Mouse (Mus musculus) adrenal gland, postnatal 14 days (tissue): ENCODE data around the gene Psmc2. TPM values are rescaled to one million over a fixed set of nuclear protein-coding genes. Genes with fewer than 3 reads are reported as not detected.
A peak's percentile ranks its signal among the peaks of the same experiment; 100 is the strongest.

Experiments
- DNase-seq: peaks from one replicate; pipeline ENCODE4 v3.0.0; 2021; ENCODE audit warnings: mixed read lengths
- total RNA-seq: library from RNA; stranded (reverse); gene quantifications from 2 replicates; pipeline ENCODE4 v1.2.3, GENCODE M21; 2021

Gene Psmc2
- total RNA-seq, 1 experiment from 2014 or later: 126 TPM

DNA sequence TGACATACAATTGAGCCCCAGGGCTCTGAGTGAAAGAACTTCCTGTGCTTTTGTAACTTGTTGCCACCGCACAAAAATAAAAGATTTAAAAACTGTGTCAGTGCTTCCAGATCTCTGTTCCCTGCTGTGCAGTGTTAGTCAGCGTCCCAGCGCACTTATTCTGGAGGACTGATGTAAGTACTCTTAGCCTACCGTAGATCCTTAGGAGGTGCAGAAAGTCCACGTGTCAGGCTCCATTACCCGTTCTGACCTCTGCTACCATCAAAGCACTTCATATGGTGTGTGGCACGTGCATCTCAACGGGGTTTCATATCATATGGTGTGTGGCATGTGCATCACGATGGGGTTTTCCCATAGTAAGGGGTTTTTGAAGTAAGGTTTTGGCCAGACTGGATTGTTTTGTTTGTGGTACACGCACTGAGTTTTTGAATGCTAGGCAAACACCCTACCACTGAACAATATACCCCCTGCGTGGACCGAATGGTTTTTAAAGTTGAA, 18.7 kb downstream of the Psmc2 start:
- DNase-seq: no peak

DNA sequence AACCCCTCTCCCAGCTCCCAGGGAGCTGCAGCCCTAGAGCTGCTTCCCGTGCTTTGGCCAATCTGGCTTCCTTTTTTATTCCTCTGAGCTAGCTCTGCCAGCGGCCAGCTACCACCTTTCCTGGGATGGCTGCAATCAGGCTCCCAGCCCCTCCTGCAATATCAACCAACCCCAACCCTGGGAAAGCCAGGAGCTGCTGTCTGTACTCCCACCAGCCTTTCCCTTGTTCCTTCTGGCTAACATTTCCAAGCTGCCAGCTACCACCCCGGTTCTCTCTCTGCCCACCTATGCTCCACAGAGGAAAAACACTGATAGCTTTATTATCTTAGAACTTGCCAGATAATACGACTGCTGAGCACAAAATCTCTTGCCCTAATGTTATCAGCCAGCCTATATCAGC, 19.8 kb downstream of the Psmc2 start:
- no peak for DNase-seq

DNA sequence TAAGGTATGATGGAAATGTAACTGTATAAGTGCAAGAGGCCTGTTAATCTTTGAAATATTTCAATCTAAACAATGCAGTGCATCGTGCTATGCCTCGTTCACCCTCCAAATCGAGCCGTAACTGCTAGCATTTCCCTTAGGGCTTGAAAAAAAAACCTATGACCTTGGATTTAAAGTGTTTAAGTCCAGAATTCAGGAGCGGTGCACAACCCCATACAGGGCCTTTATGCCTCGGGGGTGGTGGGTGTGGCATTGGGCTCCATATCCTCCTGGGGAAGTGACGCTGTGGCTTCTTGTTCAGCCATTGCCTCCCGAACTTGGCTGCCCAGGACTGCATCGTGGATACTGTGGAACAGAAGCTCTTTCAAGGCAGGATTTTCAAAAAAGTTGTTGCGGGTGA, 25.8 kb downstream of the Psmc2 start:
- DNase-seq: no peak

DNA sequence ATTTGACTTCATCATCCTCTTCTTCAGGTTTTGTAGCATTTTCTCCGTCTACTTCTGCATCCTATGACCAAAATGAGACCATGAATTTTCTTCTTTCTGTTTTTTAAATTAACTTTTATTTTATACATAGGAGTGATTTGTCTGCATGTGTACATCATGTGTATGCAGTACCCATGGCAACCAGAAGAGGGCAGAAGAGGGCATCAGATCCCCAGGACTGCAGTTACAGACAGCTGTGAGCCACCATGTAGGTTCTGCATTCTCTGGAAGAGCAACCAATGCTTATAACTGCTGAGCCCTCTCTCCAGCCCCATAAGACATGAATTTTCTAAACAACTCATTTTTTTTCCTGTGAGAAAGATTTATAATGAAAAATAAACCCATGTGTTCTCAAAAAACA, 28.9 kb downstream of the Psmc2 start:
- peak; percentile 58 for DNase-seq

DNA sequence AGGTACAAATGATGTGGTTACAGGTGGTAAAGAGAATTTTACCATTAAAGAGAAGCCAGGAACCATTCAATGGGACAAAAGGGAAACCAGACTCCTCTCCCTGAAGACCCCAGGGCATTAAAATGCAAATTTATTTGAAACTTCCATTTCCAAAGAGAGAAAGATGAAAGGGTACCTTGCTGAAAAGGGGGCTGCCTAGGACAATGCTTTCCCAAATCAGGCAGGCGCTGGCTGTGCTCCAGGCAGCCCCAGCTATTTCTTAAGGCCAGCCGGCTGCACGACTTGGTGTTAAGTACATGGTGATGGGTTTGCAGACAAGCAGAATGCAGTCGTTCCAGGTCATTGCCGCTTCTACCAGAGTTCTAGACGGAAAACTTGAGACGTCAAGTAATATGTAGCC, 41.3 kb downstream of the Psmc2 start:
- no peak for DNase-seq

DNA sequence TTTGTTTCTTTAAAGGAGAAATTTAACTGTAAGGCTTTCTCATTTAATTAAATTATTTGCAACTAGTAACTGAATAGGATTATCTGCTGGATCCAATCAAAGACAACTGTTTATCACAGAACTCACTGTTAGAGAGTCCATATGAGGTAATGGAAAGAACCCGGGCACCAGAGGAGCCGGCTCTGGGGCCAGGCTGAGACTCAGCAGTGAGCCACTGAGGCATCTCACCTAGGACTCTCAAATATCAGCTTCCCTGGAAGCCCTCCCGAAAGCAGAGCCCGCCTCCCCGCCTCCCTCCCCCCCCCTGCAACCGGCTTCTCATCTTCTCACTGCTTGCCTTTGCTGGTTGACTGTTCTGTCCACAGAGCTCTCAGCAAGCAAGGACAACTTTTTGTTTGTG, 42.6 kb downstream of the Psmc2 start:
- DNase-seq: no peak

DNA sequence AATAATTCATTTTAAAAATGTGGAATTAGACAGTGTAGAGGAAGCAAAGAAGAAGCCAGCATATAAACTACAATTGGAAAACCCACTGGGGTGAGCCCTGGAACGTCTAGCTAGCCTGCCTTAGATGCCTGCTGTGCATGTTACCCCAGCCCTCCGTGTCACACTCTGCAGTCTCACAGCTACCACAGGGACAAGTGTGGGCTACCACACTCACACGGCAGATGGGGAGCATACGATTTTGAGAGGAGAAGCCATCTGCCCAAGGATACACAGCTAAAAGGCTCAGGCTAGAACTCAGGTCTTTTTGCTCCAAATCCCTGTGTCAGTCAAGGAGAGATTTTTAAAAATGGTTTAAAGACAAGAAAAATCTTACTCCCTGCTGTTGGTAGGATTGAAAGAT, 43.8 kb downstream of the Psmc2 start:
- no peak for DNase-seq

DNA sequence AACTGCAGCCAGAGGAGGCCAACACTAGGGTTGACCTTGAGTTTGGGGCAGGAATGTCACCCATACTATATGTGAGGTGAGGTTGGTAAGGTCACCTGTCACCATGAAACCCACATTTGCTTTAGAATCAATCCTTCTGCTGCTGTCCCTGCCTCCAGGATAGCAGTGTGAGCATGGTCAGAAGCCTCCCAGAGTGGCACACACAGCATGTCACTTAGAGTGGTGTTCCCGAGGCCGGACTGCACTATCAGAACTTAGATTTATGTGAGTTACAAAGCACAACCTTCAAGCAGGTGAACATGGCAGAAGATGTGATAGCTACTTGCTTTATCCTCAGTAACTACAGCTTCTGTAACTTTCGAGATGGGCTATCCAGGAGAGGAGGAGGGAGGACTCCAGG, 46.7 kb downstream of the Psmc2 start:
- DNase-seq: no peak

DNA sequence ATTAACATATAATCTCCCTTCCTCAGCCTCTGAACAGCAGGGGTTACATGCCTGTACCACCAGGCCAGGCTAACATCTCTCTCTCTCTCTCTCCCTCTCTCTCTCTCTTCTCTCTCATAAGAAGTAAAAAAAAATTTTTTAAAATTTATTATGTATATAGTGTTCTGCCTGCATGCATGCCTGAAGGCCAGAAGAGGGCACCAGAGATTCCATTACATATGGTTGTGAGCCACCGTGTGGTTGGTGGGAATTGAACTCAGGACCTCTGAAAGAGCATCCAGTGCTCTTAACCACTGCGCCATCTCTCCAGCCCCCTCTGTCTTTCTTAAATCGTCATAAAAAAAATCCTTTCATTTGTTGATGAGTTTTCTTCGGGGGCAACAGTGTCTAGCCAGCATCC, 59.6 kb downstream of the Psmc2 start:
- DNase-seq: no peak

DNA sequence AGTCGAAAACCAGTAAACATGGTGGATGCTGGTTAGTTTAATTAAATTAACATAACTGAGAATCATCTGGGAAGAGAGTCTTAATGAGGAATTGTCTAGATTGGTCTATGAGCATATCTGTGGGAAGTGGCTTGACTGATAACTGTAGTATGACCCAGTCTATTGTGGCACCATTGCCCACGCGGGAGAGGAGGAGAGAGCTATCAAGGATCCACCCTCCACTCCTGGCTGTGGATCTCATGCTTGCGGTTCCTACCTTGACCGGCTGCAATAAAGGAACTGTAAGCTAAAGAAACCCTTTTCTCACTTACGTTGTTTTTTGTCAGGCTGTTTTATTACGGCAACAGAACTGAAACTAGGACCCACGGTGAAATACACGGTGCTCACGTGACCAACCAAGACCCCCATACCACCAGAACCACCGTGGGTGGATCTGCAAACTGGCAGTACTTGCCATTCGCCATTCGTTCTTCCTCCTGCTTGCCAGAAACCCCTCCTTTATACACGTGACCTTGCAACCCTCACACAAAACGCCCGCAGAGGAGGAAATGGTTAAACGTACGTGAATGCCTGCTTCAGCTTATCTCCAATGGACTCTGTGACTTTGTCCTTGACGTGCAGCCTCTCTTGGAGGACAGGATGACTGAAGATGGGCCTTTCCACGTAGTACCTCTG, 61.7 kb downstream of the Psmc2 start:
- DNase-seq: no peak

DNA sequence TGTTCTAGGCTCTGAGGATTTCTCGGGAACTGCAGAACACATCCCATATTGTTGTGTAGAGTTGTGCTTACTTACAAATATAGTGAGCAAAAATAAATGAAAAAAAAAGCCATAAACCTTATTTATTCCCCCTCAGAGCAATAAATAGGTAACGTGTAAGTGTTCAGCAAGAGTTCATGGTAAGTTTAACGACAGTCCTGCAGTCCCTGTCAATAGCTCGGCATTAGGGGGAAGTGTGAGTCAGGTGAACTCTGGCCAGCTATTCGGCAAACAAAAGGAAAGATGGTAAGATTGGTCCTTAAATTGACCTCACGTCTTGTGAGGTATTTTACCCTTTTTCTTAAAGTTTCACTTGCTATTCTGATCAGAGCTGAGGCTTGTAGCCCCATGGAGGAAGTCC, 62.4 kb downstream of the Psmc2 start:
- DNase-seq: no peak

DNA sequence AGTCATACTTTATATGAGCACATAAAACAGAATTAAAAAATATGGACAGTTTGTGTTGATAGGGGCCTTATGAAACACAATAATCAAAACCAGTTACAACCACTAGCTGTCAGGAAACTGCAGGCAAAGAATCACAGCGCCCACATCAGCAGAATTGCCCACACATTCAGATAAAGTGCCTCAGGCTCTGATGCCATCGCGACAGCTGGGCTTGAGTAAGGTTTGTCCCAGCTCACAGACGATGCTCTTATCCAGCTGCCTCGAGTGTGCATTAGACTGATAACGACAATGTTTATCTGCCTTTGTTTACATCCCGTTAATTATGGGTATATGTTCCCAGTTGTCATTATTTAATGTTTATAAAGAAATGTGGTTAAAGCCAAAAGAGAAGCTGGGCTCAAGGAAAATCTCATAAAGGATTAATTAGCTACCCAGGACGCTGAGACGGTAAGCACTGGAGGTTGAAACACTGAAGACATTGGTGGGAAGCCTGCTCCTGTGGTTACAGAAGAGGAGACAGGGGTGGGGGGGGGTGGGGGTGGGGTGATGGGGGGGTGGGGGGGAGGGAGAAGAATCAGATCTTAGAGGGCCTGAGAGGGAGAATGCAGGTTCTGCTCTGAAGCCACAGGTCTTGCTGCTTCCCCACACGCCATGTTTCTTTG, 66.7 kb downstream of the Psmc2 start:
- DNase-seq: peak; percentile 14

Other genes starting within 250 kb of the Psmc2 start
- 4.9 and 5.0 TPM in 2 replicates for gene Lrrc17, start 241.7 kb upstream of the Psmc2 start, total RNA-seq
- gene Fbxl13, start 139.6 kb upstream of the Psmc2 start, total RNA-seq: 0.11 TPM in 1 of 2 replicates, not detected in the other
- 15.0 and 19.8 TPM in 2 replicates for gene Armc10, start 139.5 kb upstream of the Psmc2 start, total RNA-seq
- 16.9 and 17.4 TPM in 2 replicates for gene Napepld, start 83.9 kb upstream of the Psmc2 start, total RNA-seq
- gene Pmpcb, start 48.1 kb upstream of the Psmc2 start, total RNA-seq: 249 and 263 TPM in 2 replicates
- 30.1 and 36.1 TPM in 2 replicates for gene Dnajc2, start within 50 bp of the Psmc2 start, total RNA-seq
- not detected in 2 replicates for gene Slc26a5, start 80.3 kb downstream of the Psmc2 start, total RNA-seq